Mouse (Mus musculus): ENCODE measurements around the gene A3galt2. TPM values are rescaled to one million over a fixed set of nuclear protein-coding genes. Genes with fewer than 3 reads are reported as not detected.

Gene A3galt2
- total RNA-seq, 4 experiments from 2014 or later, result not detected

- peak; percentile 41 to 69 for DNase-seq (ENCODE audit: low spot score in 2 of 2)
Measured at GRCm38 (mm10) chr4:128727721-128728430, 27.3 kb upstream of the A3galt2 start.

- DNase-seq (ENCODE audit: low spot score in 2 of 2), result no peak
Measured at GRCm38 (mm10) chr4:128728431-128728851, 26.7 kb upstream of the A3galt2 start.

DNA sequence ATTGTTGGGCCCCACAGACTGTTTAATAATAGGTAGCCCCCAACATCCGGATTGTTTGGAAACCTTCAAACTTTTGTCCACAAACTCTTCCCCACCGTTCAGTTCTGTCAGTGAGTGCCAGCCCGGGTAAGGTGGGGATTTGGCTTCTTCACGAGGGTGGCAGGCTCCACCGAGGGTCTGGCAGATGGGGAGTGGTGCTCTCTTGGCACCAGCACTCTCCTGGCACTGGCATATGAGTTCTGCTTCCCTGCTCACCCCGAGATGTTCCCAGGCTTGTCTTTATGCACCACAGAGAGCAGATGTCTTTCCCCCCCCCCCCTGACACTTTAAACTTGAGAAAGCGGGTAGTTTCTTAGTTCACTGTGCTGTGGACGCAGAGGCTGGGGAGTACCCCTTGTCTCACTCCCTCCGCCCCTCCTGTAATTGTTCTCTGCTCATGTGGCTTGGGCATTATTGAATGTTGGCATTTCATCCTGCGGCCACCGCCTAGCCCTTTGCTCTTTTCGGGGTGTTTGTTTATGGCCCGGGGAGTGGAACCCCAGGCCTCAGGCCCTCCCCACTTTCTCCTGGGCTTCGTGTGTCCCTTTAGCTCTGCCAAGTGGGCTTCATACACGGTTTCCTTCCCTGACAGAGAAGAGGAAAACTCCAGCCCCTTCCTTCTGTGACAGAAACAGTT, 26.0 kb upstream of the A3galt2 start:
- DNase-seq (ENCODE audit: low spot score in 2 of 2), result no peak

- DNase-seq (ENCODE audit: low spot score in 2 of 2), result no peak
Measured at GRCm38 (mm10) chr4:128729709-128730037, 25.5 kb upstream of the A3galt2 start.

DNA sequence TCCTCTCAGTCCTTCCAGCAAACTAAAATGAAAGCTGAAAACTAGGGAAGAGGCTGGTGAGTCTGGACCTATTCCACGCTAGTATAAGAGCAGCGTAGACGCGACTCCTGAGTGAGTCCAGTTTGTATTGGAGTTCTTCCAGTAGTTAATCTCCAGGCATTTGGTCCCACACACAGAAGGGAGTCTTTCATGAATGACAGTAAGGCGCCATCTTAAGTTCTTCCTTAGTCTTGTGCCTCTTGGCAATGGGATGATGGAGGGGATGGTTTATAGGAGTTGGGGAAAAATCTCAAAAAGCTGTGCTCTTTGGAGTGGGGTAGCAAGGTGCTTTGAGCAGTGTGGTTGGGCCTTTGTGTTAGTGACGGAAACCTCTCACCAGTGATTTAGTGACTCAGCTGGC, 24.9 kb upstream of the A3galt2 start:
- DNase-seq (ENCODE audit: low spot score in 2 of 2), result no peak

- DNase-seq (ENCODE audit: low spot score in 2 of 2), result no peak
Measured at GRCm38 (mm10) chr4:128732794-128733193, 22.4 kb upstream of the A3galt2 start.

GRCm38 (mm10) chr4:128733496-128733895, 21.7 kb upstream of the A3galt2 start:
- no peak for DNase-seq (ENCODE audit: low spot score in 2 of 2)

- DNase-seq (ENCODE audit: low spot score in 2 of 2), result peak; percentile 56 to 62
Measured at GRCm38 (mm10) chr4:128734217-128734616, 20.9 kb upstream of the A3galt2 start.

GRCm38 (mm10) chr4:128734721-128735671, 20.2 kb upstream of the A3galt2 start:
- DNase-seq (ENCODE audit: low spot score in 2 of 2), result no peak

DNA sequence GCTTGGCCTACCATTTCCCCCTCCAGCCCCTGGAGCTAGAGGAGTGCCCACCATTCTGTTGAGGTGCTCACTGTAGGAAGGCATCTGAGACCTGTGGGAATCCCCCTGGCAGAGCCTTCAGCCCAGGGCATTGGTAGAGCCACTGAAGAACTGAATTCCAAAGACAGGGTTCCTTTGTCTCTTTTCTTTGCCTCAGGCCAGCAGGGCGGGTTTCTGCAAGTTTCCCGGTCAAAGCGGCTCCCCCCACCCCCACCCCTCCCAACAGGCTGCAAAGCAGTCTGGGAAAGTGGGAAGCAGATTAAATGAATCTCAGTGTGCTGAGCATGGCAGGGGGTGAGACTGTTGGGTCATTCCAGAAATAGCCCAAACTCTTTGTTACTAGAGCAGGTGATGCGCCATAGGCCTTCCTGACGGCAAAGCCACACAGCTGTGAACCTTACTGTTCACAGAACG, 18.0 kb upstream of the A3galt2 start:
- no peak for DNase-seq (ENCODE audit: low spot score in 2 of 2)

GRCm38 (mm10) chr4:128737825-128738610, 17.1 kb upstream of the A3galt2 start:
- no peak for DNase-seq (ENCODE audit: low spot score in 2 of 2)

GRCm38 (mm10) chr4:128740878-128741277, 14.3 kb upstream of the A3galt2 start:
- DNase-seq (ENCODE audit: low spot score in 2 of 2), result no peak

GRCm38 (mm10) chr4:128741906-128742305, 13.3 kb upstream of the A3galt2 start:
- DNase-seq (ENCODE audit: low spot score in 2 of 2), result no peak

- no peak for DNase-seq (ENCODE audit: low spot score in 2 of 2)
Measured at GRCm38 (mm10) chr4:128742379-128742970, 12.7 kb upstream of the A3galt2 start.

DNA sequence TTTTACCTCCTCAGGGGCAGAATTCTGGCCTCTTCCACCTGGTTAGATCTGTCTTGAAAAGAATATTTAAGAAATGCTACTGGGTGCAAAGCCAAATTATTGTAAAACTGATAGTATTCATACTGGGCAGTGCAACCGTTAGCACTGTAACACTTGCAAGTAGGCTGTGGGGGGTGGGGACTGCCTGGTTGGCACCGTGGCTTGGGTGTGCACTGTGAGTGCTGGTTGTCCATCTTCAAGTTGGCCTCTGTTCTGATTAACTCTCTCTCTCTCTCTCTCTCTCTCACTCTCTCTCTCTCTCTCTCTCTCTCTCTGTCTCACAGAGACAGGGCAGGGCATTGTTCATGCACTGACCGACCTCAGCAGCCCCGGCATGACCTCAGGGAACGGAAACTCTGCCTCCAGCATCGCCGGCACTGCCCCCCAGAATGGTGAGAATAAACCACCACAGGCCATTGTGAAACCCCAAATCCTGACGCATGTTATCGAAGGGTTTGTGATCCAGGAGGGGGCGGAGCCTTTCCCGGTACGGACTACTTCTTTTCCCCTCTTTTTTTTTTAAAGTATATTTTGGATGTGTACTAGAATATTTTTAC, 12.0 kb upstream of the A3galt2 start:
- no peak for DNase-seq (ENCODE audit: low spot score in 2 of 2)

- no peak for DNase-seq (ENCODE audit: low spot score in 2 of 2)
Measured at GRCm38 (mm10) chr4:128745160-128745559, 10.0 kb upstream of the A3galt2 start.

DNA sequence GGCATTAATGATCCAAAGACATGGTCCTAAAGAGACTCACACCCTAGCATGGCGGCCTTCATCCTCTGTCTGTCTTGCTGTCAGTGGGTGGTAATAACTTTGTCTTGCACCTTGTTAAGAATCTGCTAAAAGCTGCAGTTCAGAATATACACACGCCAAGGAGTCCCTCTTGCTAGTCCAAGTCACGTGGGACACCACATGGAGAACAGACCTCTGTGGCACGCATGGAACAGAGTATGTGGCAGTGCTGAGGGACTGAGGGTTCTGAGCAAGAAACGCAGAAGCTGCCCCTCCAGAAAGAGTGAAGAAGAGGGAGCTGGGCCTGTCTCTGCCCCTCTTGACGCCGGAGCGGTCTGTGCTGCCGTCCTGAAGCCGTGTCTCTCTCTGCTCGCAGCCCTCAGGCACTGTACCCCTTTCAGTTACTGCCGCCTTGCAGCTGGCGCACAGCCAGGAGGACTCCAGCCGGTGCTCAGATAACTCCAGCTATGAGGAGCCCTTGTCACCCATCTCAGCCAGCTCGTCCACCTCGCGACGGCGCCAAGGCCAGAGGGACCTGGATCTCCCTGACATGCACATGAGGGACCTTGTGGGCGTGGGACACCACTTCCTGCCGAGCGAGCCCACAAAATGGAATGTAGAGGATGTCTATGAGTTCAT, 7.4 kb upstream of the A3galt2 start:
- no peak for DNase-seq (ENCODE audit: low spot score in 2 of 2)

DNA sequence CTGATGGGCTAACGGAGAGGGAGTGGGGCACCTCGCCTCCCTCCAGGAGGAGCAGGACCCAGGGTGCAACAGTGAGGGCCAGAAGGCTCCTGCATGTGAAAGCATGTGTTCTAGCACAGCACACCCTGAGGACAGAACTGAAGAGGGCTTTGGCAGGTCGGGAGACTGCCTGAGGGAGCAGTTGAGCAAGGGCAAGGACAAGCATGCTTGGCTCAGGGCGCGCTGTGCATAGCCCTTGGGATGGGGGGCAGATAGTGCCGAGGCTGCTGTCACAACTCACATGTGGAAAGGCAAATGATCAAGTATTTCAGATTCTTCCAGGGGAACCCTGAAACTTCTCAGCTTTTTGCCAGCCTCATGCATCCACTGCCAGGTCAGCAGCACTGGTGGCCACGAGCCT, 6.9 kb upstream of the A3galt2 start:
- no peak for DNase-seq (ENCODE audit: low spot score in 2 of 2)

- DNase-seq (ENCODE audit: low spot score in 2 of 2), result no peak
Measured at GRCm38 (mm10) chr4:128751006-128751405, 4.2 kb upstream of the A3galt2 start.
